Mouse (Mus musculus): ENCODE measurements around the gene Gm11037.

The Gm11037 gene

GRCm38 (mm10) chr2:131148353-131149253 lies 15.3 kb downstream of the Gm11037 start:
- no peak for DNase-seq (ENCODE audit: low read depth)

- no peak for DNase-seq (ENCODE audit: low read depth)
These were observed 15.9 kb downstream of the Gm11037 start for GRCm38 (mm10) chr2:131149254-131149578.

GRCm38 (mm10) chr2:131152166-131152730 lies 19.0 kb downstream of the Gm11037 start:
- peak; percentile 68 for DNase-seq (ENCODE audit: low read depth)

- no peak for DNase-seq (ENCODE audit: low read depth)
These were observed 20.7 kb downstream of the Gm11037 start for GRCm38 (mm10) chr2:131154036-131154435.

- no peak for DNase-seq (ENCODE audit: low read depth)
These were observed 23.7 kb downstream of the Gm11037 start for GRCm38 (mm10) chr2:131156987-131157386.

GRCm38 (mm10) chr2:131159491-131159910 lies 26.2 kb downstream of the Gm11037 start:
- DNase-seq (ENCODE audit: low read depth), result peak; percentile 63

- DNase-seq (ENCODE audit: low read depth), result peak; percentile 99
These were observed 26.8 kb downstream of the Gm11037 start, which contains the start of gene 1700037H04Rik for GRCm38 (mm10) chr2:131159938-131160581. Gene 1700037H04Rik, minus strand, starts transcription at chr2:131160081.

GRCm38 (mm10) chr2:131160671-131161111 lies 27.4 kb downstream of the Gm11037 start:
- peak; percentile 42 for DNase-seq (ENCODE audit: low read depth)

GRCm38 (mm10) chr2:131163924-131164323 lies 30.6 kb downstream of the Gm11037 start:
- no peak for DNase-seq (ENCODE audit: low read depth)

GRCm38 (mm10) chr2:131166172-131166571 lies 32.9 kb downstream of the Gm11037 start:
- no peak for DNase-seq (ENCODE audit: low read depth)

GRCm38 (mm10) chr2:131167984-131168383 lies 34.7 kb downstream of the Gm11037 start:
- no peak for DNase-seq (ENCODE audit: low read depth)

- DNase-seq (ENCODE audit: low read depth), result no peak
These were observed 35.6 kb downstream of the Gm11037 start for GRCm38 (mm10) chr2:131168914-131169313.

GRCm38 (mm10) chr2:131170936-131171335 lies 37.6 kb downstream of the Gm11037 start:
- DNase-seq (ENCODE audit: low read depth), result no peak

GRCm38 (mm10) chr2:131171401-131172104 lies 38.3 kb downstream of the Gm11037 start:
- DNase-seq (ENCODE audit: low read depth), result no peak

GRCm38 (mm10) chr2:131172322-131172721 lies 39.0 kb downstream of the Gm11037 start:
- DNase-seq (ENCODE audit: low read depth), result no peak

GRCm38 (mm10) chr2:131174700-131175099 lies 41.4 kb downstream of the Gm11037 start:
- peak; percentile 79 for DNase-seq (ENCODE audit: low read depth)

GRCm38 (mm10) chr2:131175286-131175944 lies 42.1 kb downstream of the Gm11037 start:
- no peak for DNase-seq (ENCODE audit: low read depth)

- no peak for DNase-seq (ENCODE audit: low read depth)
These were observed 42.6 kb downstream of the Gm11037 start for GRCm38 (mm10) chr2:131175945-131176309.

GRCm38 (mm10) chr2:131176491-131176890 lies 43.2 kb downstream of the Gm11037 start:
- no peak for DNase-seq (ENCODE audit: low read depth)

GRCm38 (mm10) chr2:131177932-131178331 lies 44.6 kb downstream of the Gm11037 start:
- no peak for DNase-seq (ENCODE audit: low read depth)

GRCm38 (mm10) chr2:131178828-131179245 lies 45.5 kb downstream of the Gm11037 start:
- no peak for DNase-seq (ENCODE audit: low read depth)
